Mouse (Mus musculus) cortical plate, adult 2 months (tissue): ENCODE results near the gene Wfdc18. TPM values are rescaled to one million over a fixed set of nuclear protein-coding genes. Genes with fewer than 3 reads are reported as not detected.

Source experiments
- H3K27ac ChIP-seq: fragments of 200-500 bp; 2 replicates; pipeline ENCODE4 v1.5.1; 2012; ENCODE audit warnings: low read length, control low read depth, inconsistent platforms; ENCODE audit not compliant: insufficient read depth
- H3K4me1 ChIP-seq: fragments of 200-500 bp; 2 replicates; pipeline ENCODE4 v1.6.1; 2011; ENCODE audit warnings: low read length; ENCODE audit not compliant: control insufficient read depth, insufficient read depth
- H3K4me3 ChIP-seq: fragments of 200-500 bp; 2 replicates; pipeline ENCODE4 v1.5.1; 2011; ENCODE audit warnings: mild to moderate bottlenecking, low read length, control low read depth; ENCODE audit not compliant: insufficient read depth
- CTCF ChIP-seq: fragments of 200-500 bp; IDR thresholded peaks from 2 replicates; pipeline ENCODE4 v1.5.1; 2011; ENCODE audit warnings: mild to moderate bottlenecking, control low read depth, low read length; ENCODE audit not compliant: insufficient read depth; ENCODE audit errors: extremely low read depth
- POLR2A ChIP-seq: fragments of 200-500 bp; IDR thresholded peaks from 2 replicates; pipeline ENCODE4 v1.6.1; 2011; ENCODE audit warnings: mild to moderate bottlenecking, low read length, control low read depth; ENCODE audit not compliant: insufficient read depth; ENCODE audit errors: extremely low read depth
- polyA plus RNA-seq: library from polyadenylated mRNA; depleted of rRNA; stranded (reverse); fragments of >200 nt; gene quantifications from 2 replicates; pipeline ENCODE4 v1.2.3, GENCODE M21; 2012

The Wfdc18 gene
- polyA plus RNA-seq, 1 experiment = 5.8 TPM

DNA sequence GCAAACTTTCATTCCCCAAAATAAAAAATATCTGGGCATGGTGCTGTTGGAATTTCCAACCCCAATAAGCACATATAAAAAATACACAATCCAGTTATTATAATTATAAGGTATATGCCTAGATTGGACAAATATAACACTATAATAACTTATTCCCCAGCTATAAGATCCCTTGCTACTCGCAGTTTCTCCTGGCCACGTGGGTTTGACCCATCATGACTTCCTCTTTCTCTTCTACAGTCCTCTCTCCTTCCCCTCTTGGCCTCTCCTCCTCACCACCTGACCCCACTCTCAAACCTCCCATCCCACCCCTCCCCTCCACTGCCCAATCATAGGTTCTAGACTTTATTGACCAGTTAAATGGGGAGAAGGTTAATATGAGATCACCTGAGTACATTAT, 5.1 kb downstream of the Wfdc18 start:
- no peak overlapping the region for H3K4me3 ChIP-seq
- no peak overlapping the region for H3K27ac ChIP-seq
- H3K4me1 ChIP-seq = peaks cover 2% of the 10 kb centered on the region; the same call in 1 of the 2 replicates
- TF ChIP-seq POLR2A = no peak

DNA sequence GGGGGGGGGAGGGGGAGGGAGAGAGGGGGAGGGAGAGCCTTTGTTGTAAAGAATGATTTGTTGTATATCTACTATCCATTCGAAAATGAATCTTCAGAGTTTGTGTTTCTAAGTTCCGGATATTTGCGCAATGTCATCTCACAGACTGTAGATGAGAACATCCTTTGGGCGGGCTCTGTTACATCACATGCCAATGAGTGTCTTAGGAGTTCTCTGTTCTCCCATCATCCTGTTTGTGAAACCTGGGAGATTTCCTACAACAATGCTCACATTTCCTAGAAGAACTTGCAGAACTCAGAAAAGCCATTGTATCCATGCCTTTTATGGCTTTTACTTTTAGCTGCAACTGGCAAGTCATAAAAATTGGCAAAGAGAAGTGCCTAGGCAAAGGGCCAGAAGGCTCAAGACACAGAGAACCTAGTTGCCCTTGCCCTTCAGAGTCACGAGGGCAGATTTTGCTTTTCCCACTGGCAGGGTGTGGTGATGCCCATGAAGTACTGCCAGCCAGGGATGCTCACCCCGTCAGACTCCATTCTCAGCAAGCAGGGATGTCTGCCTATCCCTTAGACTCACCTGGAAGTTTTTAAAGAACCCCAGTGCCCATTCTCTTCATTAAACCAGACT, 8.3 kb downstream of the Wfdc18 start:
- Histone ChIP-seq H3K27ac (no peak overlapping the region), H3K4me3 (no peak overlapping the region), H3K4me1 (no peaks in the 10 kb centered on the region)
- TF ChIP-seq CTCF (no peak), POLR2A (no peak)

- TF ChIP-seq CTCF = no peak
- TF ChIP-seq POLR2A = no peak
- no peak overlapping the region for H3K27ac ChIP-seq
- H3K4me1 ChIP-seq = no peaks in the 10 kb centered on the region
- no peak overlapping the region for H3K4me3 ChIP-seq
Measured at GRCm38 (mm10) chr11:83720766-83721165, 12.0 kb downstream of the Wfdc18 start.

- Histone ChIP-seq H3K27ac (no peak overlapping the region), H3K4me1 (no peaks in the 10 kb centered on the region), H3K4me3 (no peak overlapping the region)
- peak; percentile 48 for TF ChIP-seq CTCF
- no peak for TF ChIP-seq POLR2A
Measured at GRCm38 (mm10) chr11:83728757-83729432, 20.1 kb downstream of the Wfdc18 start.

DNA sequence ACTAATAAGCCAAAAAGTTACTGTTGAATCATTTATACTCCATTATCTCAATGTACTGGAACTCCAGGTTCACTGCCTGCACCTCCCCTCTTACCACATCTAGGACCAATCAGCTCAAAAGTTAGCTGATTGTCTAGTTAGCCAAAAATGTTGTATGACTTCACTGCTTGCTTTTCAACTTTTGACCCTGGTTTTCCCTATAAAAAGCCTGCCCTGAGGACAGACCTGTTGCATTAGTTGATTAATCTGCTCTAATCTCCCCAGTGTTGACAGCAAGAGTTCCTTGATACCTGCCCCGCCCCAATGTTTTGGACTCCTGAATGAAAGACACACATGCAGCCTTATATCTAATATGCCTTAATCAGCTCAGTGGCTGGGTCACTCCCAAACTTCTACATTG, 22.3 kb downstream of the Wfdc18 start:
- H3K4me1 ChIP-seq = no peaks in the 10 kb centered on the region
- TF ChIP-seq CTCF (no peak), POLR2A (no peak)
- no peak overlapping the region for H3K4me3 ChIP-seq
- H3K27ac ChIP-seq = no peak overlapping the region

DNA sequence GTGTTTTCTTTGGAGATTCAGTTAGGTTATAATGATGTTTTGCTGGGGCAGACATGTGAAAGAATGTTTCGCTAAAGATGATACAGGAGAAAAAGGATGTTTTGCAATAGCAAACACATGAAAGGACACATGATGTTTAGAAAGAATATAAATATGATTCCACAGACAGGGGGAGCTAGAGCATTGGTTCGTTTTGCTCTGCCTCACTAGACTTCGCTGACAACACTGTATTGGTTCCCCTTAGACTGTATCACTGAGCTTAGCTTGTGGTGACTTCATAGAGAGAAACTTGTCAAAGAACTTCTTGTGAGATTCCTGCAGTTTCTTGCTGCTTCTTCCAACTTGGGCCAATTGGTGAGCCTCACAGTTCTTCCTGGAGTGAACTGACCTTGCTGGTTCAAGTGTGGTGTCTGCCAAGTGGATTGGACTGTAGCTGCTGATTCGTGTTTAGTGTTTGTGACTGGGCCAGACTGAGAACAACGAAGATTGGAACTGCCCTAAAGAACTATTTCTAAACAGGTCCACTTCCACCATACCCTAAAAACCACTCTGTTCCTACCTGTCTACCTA, 24.3 kb downstream of the Wfdc18 start:
- no peak for TF ChIP-seq CTCF
- no peak for TF ChIP-seq POLR2A
- no peak overlapping the region for H3K4me3 ChIP-seq
- H3K27ac ChIP-seq = no peak overlapping the region
- no peaks in the 10 kb centered on the region for H3K4me1 ChIP-seq

DNA sequence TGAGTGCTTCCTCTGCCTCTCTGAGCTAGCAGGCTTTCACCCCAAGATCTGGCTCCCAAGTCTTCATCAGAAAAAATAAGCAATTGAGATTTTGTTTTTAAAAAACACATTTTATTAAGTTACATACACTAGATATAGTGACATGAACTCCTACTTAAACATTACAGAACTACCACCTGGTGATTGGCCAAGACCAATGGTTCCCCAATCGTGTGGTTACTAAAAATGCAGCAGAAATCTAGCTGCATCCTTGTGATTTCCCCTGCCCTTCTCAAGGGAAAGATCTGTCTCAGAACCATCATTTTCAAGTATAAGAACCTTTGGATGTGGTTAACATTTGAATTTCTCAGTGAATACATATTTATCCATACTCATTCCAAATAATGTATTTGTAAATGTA, 25.4 kb downstream of the Wfdc18 start:
- no peak for TF ChIP-seq CTCF
- no peak for TF ChIP-seq POLR2A
- Histone ChIP-seq H3K27ac (no peak overlapping the region), H3K4me1 (no peaks in the 10 kb centered on the region), H3K4me3 (no peak overlapping the region)

- Histone ChIP-seq H3K27ac (no peak overlapping the region), H3K4me1 (no peaks in the 10 kb centered on the region), H3K4me3 (no peak overlapping the region)
- TF ChIP-seq CTCF (no peak), POLR2A (no peak)
Measured at GRCm38 (mm10) chr11:83735881-83736280, 27.1 kb downstream of the Wfdc18 start.

- Histone ChIP-seq H3K27ac (no peak overlapping the region), H3K4me3 (no peak overlapping the region), H3K4me1 (no peaks in the 10 kb centered on the region)
- TF ChIP-seq CTCF = no peak
- no peak for TF ChIP-seq POLR2A
Measured at GRCm38 (mm10) chr11:83737109-83737558, 28.3 kb downstream of the Wfdc18 start.

- Histone ChIP-seq H3K4me3 (no peak overlapping the region), H3K4me1 (no peaks in the 10 kb centered on the region), H3K27ac (no peak overlapping the region)
- TF ChIP-seq POLR2A = no peak
- TF ChIP-seq CTCF = peak; percentile 96
Measured at GRCm38 (mm10) chr11:83739241-83739640, 30.4 kb downstream of the Wfdc18 start.
